Comparison of ENCODE assay signal across 24 mouse cellular contexts in the genomic region with DNA sequence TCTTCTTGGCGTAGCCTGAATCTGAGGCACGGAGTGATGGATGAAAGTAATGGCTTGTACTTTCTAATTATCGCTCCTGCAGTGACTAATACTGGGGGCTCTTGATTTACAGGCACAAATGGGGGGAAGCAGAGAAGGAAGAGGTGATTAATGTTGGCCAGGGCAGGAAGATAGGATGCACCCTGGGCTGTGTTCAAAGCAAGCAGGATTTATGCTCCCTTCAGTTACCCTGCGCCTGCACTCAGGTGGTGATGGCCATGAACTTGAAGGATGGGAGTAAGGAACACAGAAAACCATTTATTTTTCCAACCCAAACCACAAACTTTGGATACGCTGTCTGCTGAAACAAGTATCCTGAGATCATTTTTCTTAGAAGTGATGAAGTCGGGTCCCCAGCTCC.
"Had no signal": no experiment of that assay in that cellular context is flagged by ENCODE, and none has a peak within 500 bp of the region (broad histone marks: within the 10 kb centered on the region; RNA-seq: fewer than 3 reads in every experiment).

No protein-coding gene starts in this region.

- ATAC-seq: intestine, postnatal 0 days; liver, postnatal 0 days; lung, postnatal 0 days; midbrain, embryonic 13.5 days; midbrain, embryonic 16.5 days had no signal

- H3K4me2 ChIP-seq: limb, embryonic 15.5 days; liver, embryonic 11.5 days; lung, embryonic 14.5 days; midbrain, embryonic 13.5 days; neural tube, embryonic 15.5 days had no signal

- H3K4me3 ChIP-seq: limb, embryonic 15.5 days; megakaryocyte, embryonic 14.5 days; midbrain, embryonic 10.5 days; midbrain, embryonic 13.5 days; myocyte; neural tube, embryonic 15.5 days had no signal

- H3K9ac ChIP-seq: limb, embryonic 15.5 days; liver, embryonic 14.5 days; liver, postnatal 0 days; lung, embryonic 14.5 days; midbrain, embryonic 13.5 days; neural tube, embryonic 15.5 days had no signal

- H3K27ac ChIP-seq: kidney, postnatal 0 days; limb, embryonic 15.5 days; liver, embryonic 14.5 days; midbrain, embryonic 10.5 days; midbrain, embryonic 13.5 days; neural tube, embryonic 15.5 days; stomach, postnatal 0 days had no signal

- H3K9me3 ChIP-seq: limb, embryonic 15.5 days; megakaryocyte, embryonic 14.5 days; midbrain, embryonic 10.5 days; midbrain, embryonic 13.5 days; neural tube, embryonic 15.5 days had no signal

- H3K4me1 ChIP-seq: megakaryocyte, embryonic 14.5 days; midbrain, embryonic 13.5 days had no signal

- H3K27me3 ChIP-seq: limb, embryonic 15.5 days; midbrain, embryonic 13.5 days; neural tube, embryonic 15.5 days had no signal

- DNase-seq: kidney, adult 2 months; kidney, postnatal 36 days; liver, postnatal 0 days; lung, postnatal 36 days; right cerebral cortex, adult 18-20 months; right cerebral cortex, postnatal 14 days; right cerebral cortex, postnatal 4 days; thymus, adult 2 months; thymus, postnatal 14 days; thymus, postnatal 4 days had no signal

- H3K36me3 ChIP-seq: limb, embryonic 15.5 days; midbrain, embryonic 10.5 days; midbrain, embryonic 13.5 days; neural tube, embryonic 15.5 days had no signal
